In the genomic region with DNA sequence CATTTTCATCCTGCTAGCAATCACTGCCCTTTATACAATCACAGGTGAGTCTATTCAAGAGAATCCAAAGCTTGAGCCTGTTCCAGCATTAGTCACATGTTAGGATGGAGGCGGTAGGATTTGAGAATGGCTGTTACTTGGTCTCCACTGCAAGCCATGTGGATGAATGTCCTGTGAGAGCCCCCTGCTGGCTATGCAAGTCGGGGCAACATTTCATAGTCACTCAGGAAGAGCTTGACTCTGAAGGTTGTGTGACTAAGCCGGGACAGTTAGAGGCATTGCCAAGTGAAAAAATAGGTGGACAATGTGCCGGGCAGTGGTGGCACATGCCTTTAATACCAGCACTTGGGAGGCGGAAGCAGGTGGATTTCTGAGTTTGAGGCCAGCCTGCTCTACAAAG, we compare ENCODE assay signal across 7 mouse cellular contexts. TPM values are rescaled to one million over a fixed set of nuclear protein-coding genes. Genes with fewer than 3 reads are reported as not detected.
DNase-seq lines count a peak whose midpoint lies in the region; ATAC-seq and TF ChIP-seq lines count a peak whose summit lies in the region.

No protein-coding gene starts in this region.

- no peak overlapping the region for H3K27ac ChIP-seq in liver, embryonic 11.5 days (ENCODE audit: low read depth, low read length)
- H3K27ac ChIP-seq in bone marrow, adult 2 months (ENCODE audit: control insufficient read depth, insufficient read depth, low read depth, low read length, poor library complexity) = no peak overlapping the region

- no peak overlapping the region for H3K4me2 ChIP-seq in liver, embryonic 11.5 days

- DNase-seq in liver (peak; percentile 19), MEL-GATA-1-ER (ENCODE audit: extremely low read depth, low read depth) (peak; percentile 38)
- DNase-seq in liver, embryonic 11.5 days (ENCODE audit: low spot score) = no peak
- DNase-seq in kidney, postnatal 14 days = peak; percentile 38
- DNase-seq in testis, postnatal 14 days (ENCODE audit: low spot score) = no peak
- DNase-seq in frontal cortex, postnatal 14 days (ENCODE audit: low spot score in 2 of 2) = no peak

- H3K4me1 ChIP-seq in liver, embryonic 11.5 days (replicated peaks; ENCODE audit: control insufficient read depth, insufficient read depth, low read length) = no peaks in the 10 kb centered on the region
- H3K4me1 ChIP-seq in bone marrow, adult 2 months (ENCODE audit: control insufficient read depth, insufficient read depth, low read length) = no peaks in the 10 kb centered on the region

- H3K36me3 ChIP-seq in liver, embryonic 11.5 days (ENCODE audit: control insufficient read depth, insufficient read depth, low read length) = no peaks in the 10 kb centered on the region

- 0 out of 2 replicates have a peak, but pooled peaks cover 3% of the 10 kb centered on the region for H3K27me3 ChIP-seq in liver, embryonic 11.5 days (replicated peaks; ENCODE audit: control insufficient read depth, insufficient read depth, low read length)

- no peak overlapping the region for H3K4me3 ChIP-seq in liver, embryonic 11.5 days (ENCODE audit: low read depth, low read length)
- no peak overlapping the region for H3K4me3 ChIP-seq in bone marrow, adult 2 months (replicated peaks; ENCODE audit: control insufficient read depth, low read depth, low read length)

- no peaks in the 10 kb centered on the region for H3K9me3 ChIP-seq in liver, embryonic 11.5 days (ENCODE audit: control insufficient read depth, low read length)

- WGBS in liver, embryonic 11.5 days = 45% methylated on average over 5 of the region's 5 CpGs
- 25% methylated on average over 5 of the region's 5 CpGs for WGBS in bone marrow, adult 2 months

- TF ChIP-seq CTCF in bone marrow, adult 2 months (IDR thresholded peaks at IDR 0.05; ENCODE audit: control insufficient read depth, insufficient read depth, low read length) = peak; percentile 27; the same call in 1 of the 2 replicates

- no peak for ATAC-seq in liver, embryonic 11.5 days (replicated peaks; ENCODE audit: low FRiP score)

- H3K9ac ChIP-seq in liver, embryonic 11.5 days (ENCODE audit: low read depth, low read length) = no peak overlapping the region

- no peak for TF ChIP-seq POLR2A in bone marrow, adult 2 months (IDR thresholded peaks at IDR 0.05; ENCODE audit: borderline replicate concordance, control insufficient read depth, low read depth, low read length)

RNA-seq across cellular contexts. Expression of a gene that starts 40.0 kb away (rescaled TPM):
- polyA plus RNA-seq in liver, embryonic 11.5 days (2014; fragmentation: Nextera tagmentation; extraction: Ambion mirVana) = not detected in 2 replicates
- polyA plus RNA-seq in bone marrow, adult 2 months (2011; ENCODE audit: insufficient read depth, insufficient read length, low replicate concordance, missing spikeins) = not detected in 2 replicates

Comparison
In these comparisons a context has a peak if more than half of its experiments do, and no peak if none do; other contexts are left out.
1. DNase-seq: peak in liver (single experiment), MEL-GATA-1-ER (single experiment) and kidney, postnatal 14 days (single experiment); none in liver, embryonic 11.5 days (single experiment), testis, postnatal 14 days (single experiment) and frontal cortex, postnatal 14 days (0 of 2).